Mouse (Mus musculus): ENCODE measurements around the gene Zfp689.
"Not testable (repeated sequence)": the region's sequence is repeated elsewhere in the genome, so short reads cannot be mapped to it uniquely, and the experiment has no call there.

The Zfp689 gene

DNA sequence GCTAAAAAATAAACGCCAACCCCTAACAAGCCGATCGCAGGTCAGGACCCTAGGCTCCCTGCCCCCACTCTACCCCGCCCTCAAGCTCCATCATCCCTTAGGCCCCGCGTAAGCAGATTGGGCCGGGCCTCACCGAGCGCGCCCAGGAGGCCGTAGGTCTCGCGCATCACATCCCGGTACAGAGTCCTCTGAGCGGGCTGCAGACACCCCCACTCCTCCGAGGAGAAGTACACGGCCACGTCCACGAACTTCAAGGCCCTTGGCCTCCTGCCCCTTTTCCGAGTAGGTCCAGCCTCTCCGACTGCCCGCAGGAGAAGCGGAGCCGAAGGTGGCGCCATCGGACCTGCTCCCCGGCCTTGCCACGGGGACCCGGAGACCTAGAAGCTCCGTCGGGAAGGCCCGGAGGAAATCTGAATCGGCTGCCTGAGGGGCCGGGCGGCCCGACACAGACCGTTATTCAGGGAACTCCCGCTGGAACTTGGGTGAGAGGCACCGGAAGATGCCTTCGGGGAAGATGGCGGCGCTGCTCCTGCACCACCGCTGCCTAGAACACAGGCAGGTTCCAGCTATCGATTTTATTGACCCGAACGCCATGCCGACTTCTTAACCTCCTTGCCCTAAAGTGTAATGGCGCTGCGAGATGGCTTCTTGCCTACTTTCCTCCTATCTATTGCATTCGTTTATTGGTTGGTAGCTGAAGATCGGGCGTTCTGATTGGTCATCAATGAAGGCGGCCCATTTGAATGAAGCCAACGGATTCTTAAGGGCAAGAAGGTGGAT is at the start of gene Zfp689:
Zfp689 (minus strand) TSS at position 638 of the 780 bp plus-strand sequence.
- DNase-seq (ENCODE audit: low spot score): peak; percentile 96

DNA sequence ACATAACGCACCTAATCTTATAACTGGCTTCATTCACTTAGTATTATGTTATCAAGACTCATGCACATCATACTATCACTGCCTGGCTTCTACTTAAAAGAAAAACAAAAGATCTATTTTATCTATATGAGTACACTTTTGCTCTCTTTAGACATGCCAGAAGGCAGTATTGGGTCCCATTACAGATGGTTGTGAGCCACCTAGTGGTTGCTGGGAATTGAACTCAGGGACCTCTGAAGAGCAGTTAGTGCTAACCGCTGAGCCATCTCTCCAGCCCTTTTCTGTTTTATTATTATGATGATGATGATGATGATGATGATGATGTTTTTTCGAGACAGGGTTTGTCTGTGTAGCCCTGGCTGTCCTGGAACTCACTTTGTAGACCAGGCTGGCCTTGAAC is 49.4 kb upstream of the Zfp689 start:
- DNase-seq (ENCODE audit: low spot score): peak; percentile 29

DNA sequence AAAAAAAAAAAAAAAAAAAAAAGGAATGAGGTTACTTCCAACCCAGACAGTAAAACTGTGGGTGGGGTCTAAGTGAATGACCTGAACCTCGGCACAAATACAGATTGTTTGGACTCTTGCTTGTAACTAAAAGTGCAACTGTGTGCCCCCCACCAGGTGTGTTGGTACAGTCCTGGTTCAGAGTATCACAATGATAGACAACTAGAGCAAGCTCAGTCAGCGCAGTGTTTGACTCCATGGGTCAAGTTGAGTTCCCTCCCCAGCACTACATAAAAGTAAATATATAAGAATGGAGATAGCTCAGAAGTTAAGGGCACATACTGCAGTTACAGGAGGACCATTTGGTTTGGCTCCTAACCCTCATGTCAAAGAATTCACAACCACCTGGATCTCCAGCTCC is 48.4 kb upstream of the Zfp689 start:
- no peak for DNase-seq (ENCODE audit: low spot score)

DNA sequence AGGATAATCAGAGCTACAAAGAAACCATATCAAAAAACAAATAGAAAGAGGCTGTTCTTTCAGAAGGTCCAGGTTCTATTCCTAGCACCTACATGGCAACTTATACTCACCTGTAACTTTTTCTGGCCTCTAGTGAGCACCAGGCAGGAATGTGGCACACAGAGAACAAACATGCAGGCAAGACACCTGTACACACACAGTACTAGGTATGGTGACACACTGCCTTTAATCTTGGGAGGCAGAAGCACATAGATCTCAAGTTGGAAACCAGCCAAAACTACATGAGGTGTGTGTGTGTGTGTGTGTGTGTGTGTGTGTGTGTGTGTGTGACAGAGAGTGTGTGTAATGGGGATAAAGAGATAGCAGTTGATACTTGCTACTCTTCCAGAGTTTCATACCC is 45.7 kb upstream of the Zfp689 start:
- DNase-seq (ENCODE audit: low spot score): no peak

DNA sequence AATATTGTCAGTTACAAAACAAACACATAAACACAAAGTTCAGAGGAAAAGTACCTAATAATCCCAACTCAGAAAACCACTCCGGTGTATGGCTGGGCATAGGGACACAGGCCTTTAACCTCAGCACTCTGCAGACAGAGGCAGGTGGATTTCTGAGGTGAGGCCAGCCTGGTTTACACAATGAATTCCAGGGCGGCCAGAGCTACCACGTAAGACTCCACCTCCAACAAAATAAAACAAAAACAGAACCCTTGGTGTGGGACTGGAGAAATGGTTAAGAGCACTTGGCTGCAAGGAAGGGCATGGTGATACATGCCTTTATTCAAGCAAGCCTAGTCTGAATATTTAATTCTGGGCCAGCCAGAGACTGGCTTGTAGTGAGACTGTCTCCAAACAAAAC is 42.9 kb upstream of the Zfp689 start:
- DNase-seq (ENCODE audit: low spot score): no peak

DNA sequence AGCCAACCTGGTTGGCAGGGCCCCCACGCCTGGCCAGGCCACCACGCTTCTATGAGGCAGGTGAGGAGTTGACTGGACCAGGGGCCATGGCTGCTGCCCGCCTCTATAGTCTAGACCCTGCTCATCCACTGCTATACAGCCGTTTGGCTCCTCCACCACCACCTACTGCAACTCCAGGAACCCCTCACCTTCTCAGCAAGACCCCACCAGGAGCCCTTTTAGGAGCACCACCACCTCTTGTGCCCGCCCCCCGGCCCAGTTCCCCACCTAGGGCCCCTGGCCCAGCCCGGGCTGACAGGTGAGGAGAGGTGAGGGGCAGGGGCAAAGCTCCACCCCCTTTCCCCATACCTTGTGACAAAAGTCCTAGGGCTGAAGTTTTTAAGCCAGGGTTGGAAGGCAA is 41.0 kb upstream of the Zfp689 start:
- no peak for DNase-seq (ENCODE audit: low spot score)

DNA sequence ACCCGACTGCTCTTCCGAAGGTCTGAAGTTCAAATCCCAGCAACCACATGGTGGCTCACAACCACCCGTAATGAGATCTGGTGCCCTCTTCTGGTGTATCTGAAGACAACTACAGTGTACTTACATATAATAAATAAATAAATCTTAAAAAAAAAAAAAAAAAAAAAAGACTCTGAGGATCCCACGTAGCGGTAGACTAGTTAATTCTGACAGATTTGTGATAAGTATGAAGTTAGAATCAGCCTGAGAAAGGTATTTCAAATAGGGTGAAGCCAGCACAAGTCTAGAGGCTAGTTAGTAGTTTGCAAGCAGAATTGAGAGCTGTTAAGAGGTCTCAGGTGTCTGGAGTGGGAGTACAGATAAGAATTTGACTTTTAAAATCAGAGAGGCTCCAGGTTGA is 39.4 kb upstream of the Zfp689 start:
- DNase-seq (ENCODE audit: low spot score): not testable (repeated sequence)

DNA sequence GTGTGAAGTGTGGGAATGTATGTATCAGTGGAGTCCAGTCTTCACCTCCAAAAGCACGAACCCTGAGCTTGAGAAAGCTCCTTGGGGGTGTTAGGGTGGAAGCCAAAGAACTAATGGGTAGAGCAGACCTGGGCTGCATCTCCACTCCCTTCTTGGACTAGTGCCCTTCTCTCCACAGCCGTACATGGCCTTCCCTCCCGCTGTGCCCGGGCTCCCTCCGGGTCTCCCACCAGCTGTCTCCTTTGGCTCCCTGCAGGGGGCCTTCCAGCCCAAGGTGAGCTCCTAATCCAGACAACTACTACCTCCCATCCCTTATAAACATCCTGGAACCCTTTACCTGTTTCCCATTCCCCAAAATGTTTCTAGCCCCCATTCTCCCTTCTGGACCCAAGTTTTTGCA is 36.5 kb upstream of the Zfp689 start:
- no peak for DNase-seq (ENCODE audit: low spot score)

DNA sequence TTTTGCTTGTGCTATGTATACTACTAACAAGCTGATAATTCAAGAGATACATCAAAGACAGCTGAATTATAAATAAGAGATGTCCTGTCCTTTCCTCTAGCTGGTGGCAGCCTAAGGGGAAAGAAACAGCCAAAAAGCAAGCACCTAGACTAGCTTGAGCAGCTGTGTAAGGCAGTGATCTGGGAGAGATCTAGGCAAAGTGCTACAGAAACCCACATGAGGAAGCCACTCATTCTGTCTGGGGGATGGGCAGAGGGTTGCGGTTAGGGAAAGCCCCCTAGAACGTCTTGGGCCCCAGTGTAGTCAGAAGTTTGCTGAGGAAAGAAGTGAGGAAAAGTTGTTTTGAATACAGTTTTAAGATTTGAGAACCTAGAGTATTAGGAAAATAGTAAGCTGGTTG is 31.4 kb upstream of the Zfp689 start:
- DNase-seq (ENCODE audit: low spot score): no peak

DNA sequence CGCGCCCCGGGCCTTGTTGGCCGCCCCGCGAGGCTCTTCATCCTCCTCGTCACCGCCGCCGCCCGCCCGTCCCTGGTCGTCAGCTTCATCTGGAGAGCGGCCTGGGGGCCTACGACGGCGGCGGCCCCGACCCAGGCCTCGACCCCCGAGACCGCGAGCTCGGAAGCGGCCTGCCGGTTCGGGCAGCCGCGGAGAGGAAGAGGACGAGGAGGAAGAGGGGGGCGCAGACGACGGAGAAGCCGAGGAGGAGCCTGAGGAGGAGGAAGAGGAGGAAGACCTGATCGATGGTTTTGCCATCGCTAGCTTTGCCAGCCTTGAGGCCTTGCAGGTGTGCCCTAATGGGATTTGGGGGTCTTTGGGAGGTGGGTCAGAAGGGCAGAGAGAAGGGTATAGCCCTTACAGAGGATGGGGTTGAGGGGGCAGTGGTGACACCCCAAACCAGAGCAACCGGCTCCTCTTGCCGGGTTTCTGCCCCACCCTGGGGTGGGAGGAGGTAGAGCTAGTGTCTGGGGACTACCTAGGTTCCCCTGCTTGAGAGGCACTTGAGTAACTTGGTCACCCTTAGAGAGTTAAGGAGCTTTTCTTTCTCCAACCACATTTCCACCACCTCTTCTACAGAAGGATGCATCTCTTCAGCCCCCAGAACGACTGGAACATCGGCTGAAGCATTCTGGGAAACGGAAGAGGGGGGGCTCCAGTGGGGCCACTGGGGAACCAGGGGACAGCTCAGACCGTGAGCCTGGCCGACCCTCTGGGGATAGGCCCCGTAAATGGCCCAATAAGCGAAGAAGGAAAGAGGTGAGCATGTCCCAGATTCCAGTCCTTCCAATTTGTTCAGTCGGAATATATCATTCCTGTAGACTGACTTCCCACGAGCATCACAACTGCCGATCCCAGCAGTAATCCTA is 30.6 kb upstream of the Zfp689 start:
- no peak for DNase-seq (ENCODE audit: low spot score)

DNA sequence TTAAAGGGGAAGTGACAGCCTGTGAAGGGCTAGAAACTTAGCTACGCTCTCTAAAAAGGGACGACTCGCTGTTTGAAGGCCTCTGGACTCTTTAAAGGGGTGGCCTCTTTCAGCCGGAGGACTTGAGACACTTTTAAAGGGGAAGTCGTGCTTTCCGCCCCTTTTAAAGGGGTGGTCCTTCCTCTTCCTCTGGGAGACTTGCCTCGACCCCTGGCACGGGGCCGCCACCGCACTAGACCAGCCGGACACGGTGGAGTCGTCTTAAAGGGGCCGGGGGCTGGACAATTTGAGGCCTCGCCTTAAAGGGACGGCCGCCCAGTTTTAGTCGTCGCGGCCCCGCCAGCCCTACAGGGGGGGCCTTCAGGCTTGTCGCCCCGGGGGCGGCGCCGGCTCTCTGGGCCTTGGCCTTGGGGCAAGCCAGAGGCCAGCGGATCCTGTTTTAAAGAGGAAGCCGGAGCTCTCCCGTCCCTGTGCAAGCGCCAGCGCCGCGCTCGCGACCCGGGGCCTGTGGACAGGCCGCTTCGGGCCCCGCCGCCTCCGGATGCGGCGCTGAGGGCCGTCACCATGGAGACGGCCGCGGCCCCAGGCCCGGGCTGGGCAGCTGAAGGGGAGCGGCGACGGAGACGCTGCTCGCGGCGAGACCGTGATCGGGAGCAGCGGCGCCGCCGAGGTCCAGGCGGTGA is 29.8 kb upstream of the Zfp689 start, which contains the start of gene Fbrs:
Fbrs (plus strand) TSS at position 565 of the 683 bp plus-strand sequence.
- peak; percentile 97 for DNase-seq (ENCODE audit: low spot score)

DNA sequence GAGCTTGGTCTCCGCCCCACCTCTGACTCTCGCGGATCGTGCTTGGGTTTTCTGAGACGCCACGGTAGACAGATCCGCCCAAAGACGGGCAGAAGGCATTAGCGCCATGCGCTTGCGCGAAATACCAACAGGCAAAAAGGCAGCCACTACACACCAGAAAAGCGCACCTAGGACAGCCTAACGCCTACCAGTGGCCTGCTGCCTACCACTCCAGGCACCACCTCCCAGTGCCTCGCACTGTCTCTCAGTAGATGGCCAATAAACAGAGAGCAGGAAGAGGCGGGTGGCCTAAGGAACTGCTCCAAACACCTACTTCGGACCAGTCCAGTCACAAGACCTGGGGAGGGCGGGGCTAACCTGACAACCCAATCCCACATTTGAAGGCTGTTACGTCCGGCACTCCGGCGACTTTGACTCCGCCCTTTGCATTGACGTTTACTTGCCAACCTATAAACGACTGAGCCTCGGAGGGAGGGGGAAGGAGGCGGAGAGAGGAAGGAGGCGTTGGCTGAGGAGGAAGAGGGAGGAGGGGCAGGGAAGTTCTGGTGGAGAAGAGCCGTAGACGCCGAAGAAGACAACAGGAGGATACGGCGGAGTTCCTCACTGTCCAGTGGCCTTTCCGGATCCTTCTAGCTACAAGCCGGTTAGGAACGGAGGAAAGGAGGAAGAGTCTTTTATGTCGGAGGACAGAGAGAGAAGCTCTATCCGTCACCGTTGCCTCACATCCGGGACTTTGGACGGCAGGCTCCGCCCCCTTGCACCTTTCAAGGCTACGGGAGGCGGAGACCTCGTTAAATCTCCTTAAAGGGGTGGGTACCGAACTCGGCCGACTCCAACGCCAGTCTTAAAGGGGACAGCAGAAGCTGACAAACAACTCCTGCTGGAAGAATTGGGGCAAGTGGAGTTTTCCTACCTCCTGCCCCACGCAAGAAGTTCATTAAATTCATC is 29.0 kb upstream of the Zfp689 start:
- peak; percentile 99 for DNase-seq (ENCODE audit: low spot score)

DNA sequence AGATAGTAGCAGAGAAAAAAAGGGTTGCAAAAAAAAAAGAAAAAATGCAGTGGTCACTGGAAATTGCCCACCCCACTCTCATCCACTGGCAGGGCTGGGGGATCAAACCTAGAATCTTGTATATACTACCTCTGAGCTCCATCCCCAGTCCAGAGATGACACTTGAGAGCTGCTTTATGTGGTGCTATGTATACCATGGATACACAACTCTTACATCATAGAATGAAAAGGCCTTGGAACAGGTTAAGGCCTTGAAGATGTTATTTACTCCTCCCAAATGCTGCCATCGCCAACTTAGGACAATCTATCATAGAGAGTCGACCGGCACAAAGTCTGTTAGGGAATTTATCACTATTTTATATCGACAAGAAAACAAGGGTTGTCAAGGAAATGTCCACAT is 27.9 kb upstream of the Zfp689 start:
- no peak for DNase-seq (ENCODE audit: low spot score)

DNA sequence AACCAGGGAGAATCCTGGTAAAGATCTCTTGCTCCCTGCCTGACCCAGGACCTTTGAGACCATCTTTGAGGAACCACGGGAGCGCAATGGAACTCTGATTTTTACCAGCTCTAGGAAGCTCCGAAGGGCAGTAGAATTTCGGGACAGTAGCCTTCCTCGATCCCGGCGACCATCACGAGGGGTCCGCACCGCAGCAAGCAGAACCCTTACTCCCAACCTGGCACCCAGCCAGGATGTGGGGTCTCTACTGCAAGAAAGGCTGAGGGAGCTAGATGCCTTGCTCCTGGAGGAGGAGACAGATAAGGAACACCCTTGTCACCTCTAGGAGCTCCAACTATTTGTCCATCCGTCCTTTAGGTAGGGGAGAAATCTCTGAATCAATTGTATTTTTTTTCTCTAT is 27.4 kb upstream of the Zfp689 start:
- DNase-seq (ENCODE audit: low spot score): no peak

DNA sequence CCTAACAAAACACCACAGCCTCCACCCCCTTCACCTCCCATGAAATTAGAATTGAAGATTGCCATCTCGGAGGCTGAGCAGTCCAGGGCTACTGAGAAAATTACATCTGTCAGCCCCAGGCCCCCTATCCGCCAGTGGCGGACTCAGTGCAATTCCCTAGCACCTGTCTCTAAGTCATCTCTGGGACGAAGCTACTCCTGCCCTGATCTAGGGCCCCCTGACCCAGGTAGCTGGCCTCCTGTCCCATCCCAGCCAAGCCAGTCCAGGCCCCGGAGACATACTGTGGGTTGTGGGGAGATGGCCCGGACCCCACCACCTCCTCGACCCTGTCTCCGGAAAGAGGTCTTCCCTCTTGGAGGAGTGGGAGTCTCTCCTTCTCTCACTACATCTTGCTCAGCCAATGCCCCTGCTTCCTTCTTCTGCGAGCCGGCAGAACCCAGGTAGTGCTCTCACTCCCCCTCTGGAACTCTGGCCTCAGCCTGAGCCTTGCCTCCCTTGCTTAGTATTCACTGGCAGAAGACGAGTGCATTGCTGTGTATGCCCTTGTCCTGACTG is 26.3 kb upstream of the Zfp689 start:
- DNase-seq (ENCODE audit: low spot score): no peak

DNA sequence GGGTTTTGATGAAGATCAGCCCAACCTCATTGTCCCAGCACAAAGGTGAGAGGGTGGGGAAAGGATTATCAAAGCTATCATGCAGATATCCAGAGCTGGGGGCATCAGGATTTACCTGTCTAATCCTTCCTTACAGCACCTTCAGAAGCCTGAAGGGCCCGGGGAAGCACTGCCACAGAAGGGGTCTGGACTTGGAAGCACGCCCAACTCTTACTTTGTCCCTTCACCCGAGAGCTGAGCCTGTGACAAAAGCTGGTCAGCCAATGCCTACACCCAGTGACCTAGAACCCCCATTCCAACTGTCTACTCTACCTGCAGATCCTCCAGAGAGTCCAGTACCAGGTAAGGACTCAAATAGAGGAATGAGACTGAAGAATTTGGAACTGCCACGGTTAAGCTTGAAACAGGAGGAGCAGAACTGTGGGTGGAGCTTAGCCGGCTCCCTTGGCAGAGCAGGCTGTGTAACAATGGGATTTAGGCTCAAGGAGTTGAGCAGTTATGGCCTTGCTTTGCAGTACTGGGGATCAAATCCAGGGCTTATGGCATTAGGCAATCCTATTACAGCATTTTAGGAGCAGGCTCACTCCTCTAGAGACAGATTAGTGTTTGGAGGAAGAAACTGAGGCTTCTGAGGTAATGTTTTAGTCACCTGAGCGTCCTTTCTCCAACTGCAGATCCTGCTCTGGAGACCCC is 25.6 kb upstream of the Zfp689 start:
- no peak for DNase-seq (ENCODE audit: low spot score)

DNA sequence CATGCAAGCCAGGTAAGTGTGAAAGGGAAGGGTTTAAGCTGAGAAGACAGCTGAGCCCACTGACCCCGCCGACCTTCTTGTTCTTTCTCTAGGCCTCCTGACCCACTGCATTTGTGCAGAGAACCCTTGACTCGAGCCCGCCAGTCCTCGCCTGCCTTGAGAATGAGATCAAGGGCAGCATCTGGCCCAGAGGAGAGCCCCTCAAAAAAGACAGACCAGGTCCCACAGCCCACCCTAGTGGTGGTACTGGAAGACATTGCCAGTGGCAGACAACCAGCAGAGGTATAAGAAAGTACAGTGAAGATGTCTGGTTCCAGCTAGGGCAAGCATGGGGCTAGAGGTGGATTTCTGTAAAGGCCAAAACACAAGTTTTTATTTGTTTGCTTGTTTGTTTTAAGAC is 24.7 kb upstream of the Zfp689 start:
- no peak for DNase-seq (ENCODE audit: low spot score)

DNA sequence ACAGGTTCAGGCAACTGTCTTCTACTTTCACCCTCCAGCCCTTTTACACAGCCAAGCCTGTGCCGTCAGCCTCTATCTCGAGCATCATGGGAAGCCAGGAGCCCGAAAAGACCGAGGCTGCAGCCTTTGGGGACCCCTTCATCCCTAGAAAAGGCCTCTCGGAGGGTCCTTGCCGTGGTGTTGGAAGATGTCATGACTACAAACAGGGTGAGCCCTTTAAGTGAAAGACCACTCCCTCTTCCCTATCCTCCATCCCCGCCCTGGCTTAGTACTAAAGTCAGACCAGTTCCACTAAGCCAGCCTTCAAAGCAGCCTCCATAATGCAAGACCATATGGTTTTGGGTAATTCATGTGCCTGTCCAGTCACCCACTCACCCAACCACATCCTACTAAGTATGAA is 23.1 kb upstream of the Zfp689 start:
- DNase-seq (ENCODE audit: low spot score): peak; percentile 57

DNA sequence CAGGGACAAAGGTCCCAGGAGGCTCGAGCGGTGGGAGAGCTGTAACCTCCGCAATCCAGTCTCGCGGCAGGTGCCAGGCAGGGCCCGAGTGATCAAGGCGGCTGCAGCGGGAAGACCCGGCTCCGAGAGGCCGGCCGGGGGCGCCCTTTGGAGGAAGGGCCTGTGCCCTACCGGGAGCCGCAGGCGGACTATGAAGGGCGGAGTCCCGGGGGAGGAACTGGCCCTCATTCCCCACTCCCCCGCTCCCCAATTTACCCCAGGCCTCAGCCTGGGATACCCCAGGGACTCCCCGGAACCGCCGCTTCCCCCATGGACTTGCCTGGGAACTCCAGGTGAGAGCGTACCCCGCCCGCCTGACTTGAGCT is 22.7 kb upstream of the Zfp689 start:
- DNase-seq (ENCODE audit: low spot score): peak; percentile 89

All from MN1 (cell line).